Mouse (Mus musculus) megakaryocyte-erythroid progenitor cell, adult 5-6 weeks (primary cell): ENCODE data around the gene Slc15a4. TPM values are rescaled to one million over a fixed set of nuclear protein-coding genes. Genes with fewer than 3 reads are reported as not detected.
A peak's percentile ranks its signal among the peaks of the same experiment; 100 is the strongest.

Source experiments
- ATAC-seq: replicated peaks from 2 replicates; pipeline ENCODE4 v1.8.0; 2016; ENCODE audit warnings: mild to moderate bottlenecking, inconsistent platforms; ENCODE audit not compliant: severe bottlenecking, poor library complexity, low FRiP score, low TSS enrichment
- total RNA-seq, 2 experiments: library from RNA; stranded (forward) in 1 of 2; stranded (reverse) in 1 of 2; fragments of 200-1000, 215-1000 nt in 1 of 2; fragments of >200 nt in 1 of 2; fragmentation: Nextera tagmentation in 1 of 2; gene quantifications; 2 replicates each; pipeline ENCODE4 v1.2.3; 2014 to 2017

Gene Slc15a4
- total RNA-seq, 2 experiments from 2014 or later, result 12.9 to 18.2 TPM

GRCm38 (mm10) chr5:127624427-127625213, 8.1 kb downstream of the Slc15a4 start:
- ATAC-seq, result no peak

GRCm38 (mm10) chr5:127621108-127621507, 11.6 kb downstream of the Slc15a4 start:
- no peak for ATAC-seq

- no peak for ATAC-seq
Measured at GRCm38 (mm10) chr5:127620371-127620770, 12.3 kb downstream of the Slc15a4 start.

- ATAC-seq, result no peak
Measured at GRCm38 (mm10) chr5:127618834-127619233, 13.9 kb downstream of the Slc15a4 start.

- peak; percentile 95 for ATAC-seq
Measured at GRCm38 (mm10) chr5:127616884-127617635, 15.6 kb downstream of the Slc15a4 start.

- no peak for ATAC-seq
Measured at GRCm38 (mm10) chr5:127616151-127616550, 16.5 kb downstream of the Slc15a4 start.

- no peak for ATAC-seq
Measured at GRCm38 (mm10) chr5:127615459-127615858, 17.2 kb downstream of the Slc15a4 start.

GRCm38 (mm10) chr5:127612397-127612796, 20.3 kb downstream of the Slc15a4 start:
- ATAC-seq, result no peak

- no peak for ATAC-seq
Measured at GRCm38 (mm10) chr5:127611881-127612280, 20.8 kb downstream of the Slc15a4 start.

- peak; percentile 83 for ATAC-seq
Measured at GRCm38 (mm10) chr5:127610787-127611509, 21.7 kb downstream of the Slc15a4 start.

- no peak for ATAC-seq
Measured at GRCm38 (mm10) chr5:127609191-127609714, 23.4 kb downstream of the Slc15a4 start.

- ATAC-seq, result no peak
Measured at GRCm38 (mm10) chr5:127607507-127607906, 25.2 kb downstream of the Slc15a4 start.

GRCm38 (mm10) chr5:127602996-127603395, 29.7 kb downstream of the Slc15a4 start:
- no peak for ATAC-seq

- no peak for ATAC-seq
Measured at GRCm38 (mm10) chr5:127596862-127597261, 35.8 kb downstream of the Slc15a4 start.

GRCm38 (mm10) chr5:127595676-127596075, 37.0 kb downstream of the Slc15a4 start:
- no peak for ATAC-seq

GRCm38 (mm10) chr5:127592854-127593253, 39.8 kb downstream of the Slc15a4 start:
- peak; percentile 71 for ATAC-seq

GRCm38 (mm10) chr5:127592406-127592805, 40.3 kb downstream of the Slc15a4 start:
- no peak for ATAC-seq

- ATAC-seq, result 0 out of 2 replicates have a peak, but pooled peaks have one; percentile 34
Measured at GRCm38 (mm10) chr5:127587854-127588253, 44.8 kb downstream of the Slc15a4 start.

- no peak for ATAC-seq
Measured at GRCm38 (mm10) chr5:127583658-127584057, 49.0 kb downstream of the Slc15a4 start.

- no peak for ATAC-seq
Measured at GRCm38 (mm10) chr5:127577419-127577818, 55.3 kb downstream of the Slc15a4 start.
